Mouse (Mus musculus): ENCODE measurements around the gene Fam126a. TPM values are rescaled to one million over a fixed set of nuclear protein-coding genes. Genes with fewer than 3 reads are reported as not detected.

Gene Fam126a
- polyA plus RNA-seq, 1 experiment from 2014 or later: 11.5 TPM

GRCm38 (mm10) chr5:24023226-24023625 is 7.3 kb downstream of the Fam126a start:
- no peaks in the 10 kb centered on the region for H3K36me3 ChIP-seq (ENCODE audit: insufficient read depth, low read length)
- H3K4me2 ChIP-seq (replicated peaks; ENCODE audit: low read depth, low read length): no peak overlapping the region
- no peaks in the 10 kb centered on the region for H3K27me3 ChIP-seq (replicated peaks; ENCODE audit: insufficient read depth, low read length)
- H3K9me3 ChIP-seq (ENCODE audit: low read length): no peaks in the 10 kb centered on the region
- TF ChIP-seq EP300 (IDR thresholded peaks at IDR 0.05) (no peak), CTCF (IDR thresholded peaks at IDR 0.05) (no peak)
- DNase-seq (ENCODE audit: low spot score) (no peak), ATAC-seq (no peak)
- H3K27ac ChIP-seq (ENCODE audit: low read length): no peak overlapping the region
- H3K4me1 ChIP-seq (ENCODE audit: insufficient read depth, low read depth, low read length): no peaks in the 10 kb centered on the region; the same call in 1 of the 2 replicates
- no peak overlapping the region for H3K4me3 ChIP-seq (ENCODE audit: low read depth, low read length)
- 100% methylated on average over 2 of the region's 2 CpGs for WGBS
- no peak overlapping the region for H3K9ac ChIP-seq (replicated peaks; ENCODE audit: low read depth)

- TF ChIP-seq EP300 (IDR thresholded peaks at IDR 0.05) (no peak), CTCF (IDR thresholded peaks at IDR 0.05) (no peak)
- H3K9me3 ChIP-seq (ENCODE audit: low read length): no peaks in the 10 kb centered on the region
- H3K27ac ChIP-seq (ENCODE audit: low read length): no peak overlapping the region
- DNase-seq (ENCODE audit: low spot score): peak; percentile 38
- H3K9ac ChIP-seq (replicated peaks; ENCODE audit: low read depth): no peak overlapping the region
- no peak for ATAC-seq
- H3K27me3 ChIP-seq (replicated peaks; ENCODE audit: insufficient read depth, low read length): no peaks in the 10 kb centered on the region
- H3K4me3 ChIP-seq (ENCODE audit: low read depth, low read length): no peak overlapping the region
- H3K36me3 ChIP-seq (ENCODE audit: insufficient read depth, low read length): no peaks in the 10 kb centered on the region
- no peaks in the 10 kb centered on the region; the same call in 1 of the 2 replicates for H3K4me1 ChIP-seq (ENCODE audit: insufficient read depth, low read depth, low read length)
- 75% methylated on average over 5 of the region's 5 CpGs for WGBS
- no peak overlapping the region for H3K4me2 ChIP-seq (replicated peaks; ENCODE audit: low read depth, low read length)
These were observed 8.8 kb downstream of the Fam126a start for GRCm38 (mm10) chr5:24021683-24022082.

GRCm38 (mm10) chr5:24020380-24020779 is 10.1 kb downstream of the Fam126a start:
- no peak overlapping the region for H3K27ac ChIP-seq (ENCODE audit: low read length)
- H3K9me3 ChIP-seq (ENCODE audit: low read length): no peaks in the 10 kb centered on the region
- no peak overlapping the region for H3K4me3 ChIP-seq (ENCODE audit: low read depth, low read length)
- DNase-seq (ENCODE audit: low spot score): no peak
- H3K9ac ChIP-seq (replicated peaks; ENCODE audit: low read depth): no peak overlapping the region
- H3K4me1 ChIP-seq (ENCODE audit: insufficient read depth, low read depth, low read length): no peaks in the 10 kb centered on the region; the same call in 1 of the 2 replicates
- 78% methylated on average over 4 of the region's 4 CpGs for WGBS
- H3K36me3 ChIP-seq (ENCODE audit: insufficient read depth, low read length): no peaks in the 10 kb centered on the region
- H3K27me3 ChIP-seq (replicated peaks; ENCODE audit: insufficient read depth, low read length): no peaks in the 10 kb centered on the region
- no peak for TF ChIP-seq CTCF (IDR thresholded peaks at IDR 0.05)
- no peak for TF ChIP-seq EP300 (IDR thresholded peaks at IDR 0.05)
- ATAC-seq: no peak
- no peak overlapping the region for H3K4me2 ChIP-seq (replicated peaks; ENCODE audit: low read depth, low read length)

GRCm38 (mm10) chr5:24019341-24020185 is 10.9 kb downstream of the Fam126a start:
- no peaks in the 10 kb centered on the region for H3K9me3 ChIP-seq (ENCODE audit: low read length)
- no peak overlapping the region for H3K27ac ChIP-seq (ENCODE audit: low read length)
- no peak overlapping the region for H3K9ac ChIP-seq (replicated peaks; ENCODE audit: low read depth)
- no peak for TF ChIP-seq CTCF (IDR thresholded peaks at IDR 0.05)
- no peak for TF ChIP-seq EP300 (IDR thresholded peaks at IDR 0.05)
- 85% methylated on average over 7 of the region's 7 CpGs for WGBS
- no peaks in the 10 kb centered on the region for H3K36me3 ChIP-seq (ENCODE audit: insufficient read depth, low read length)
- no peak for ATAC-seq
- no peak overlapping the region for H3K4me2 ChIP-seq (replicated peaks; ENCODE audit: low read depth, low read length)
- H3K27me3 ChIP-seq (replicated peaks; ENCODE audit: insufficient read depth, low read length): no peaks in the 10 kb centered on the region
- H3K4me1 ChIP-seq (ENCODE audit: insufficient read depth, low read depth, low read length): no peaks in the 10 kb centered on the region; the same call in 1 of the 2 replicates
- no peak overlapping the region for H3K4me3 ChIP-seq (ENCODE audit: low read depth, low read length)
- no peak for DNase-seq (ENCODE audit: low spot score)

GRCm38 (mm10) chr5:24018621-24019261 is 11.7 kb downstream of the Fam126a start:
- no peak overlapping the region for H3K4me2 ChIP-seq (replicated peaks; ENCODE audit: low read depth, low read length)
- H3K36me3 ChIP-seq (ENCODE audit: insufficient read depth, low read length): no peaks in the 10 kb centered on the region
- H3K9ac ChIP-seq (replicated peaks; ENCODE audit: low read depth): no peak overlapping the region
- H3K9me3 ChIP-seq (ENCODE audit: low read length): no peaks in the 10 kb centered on the region
- no peak for DNase-seq (ENCODE audit: low spot score)
- no peak overlapping the region for H3K4me3 ChIP-seq (ENCODE audit: low read depth, low read length)
- WGBS: 85% methylated on average over 7 of the region's 7 CpGs
- no peak for TF ChIP-seq CTCF (IDR thresholded peaks at IDR 0.05)
- TF ChIP-seq EP300 (IDR thresholded peaks at IDR 0.05): no peak
- no peaks in the 10 kb centered on the region; the same call in 1 of the 2 replicates for H3K4me1 ChIP-seq (ENCODE audit: insufficient read depth, low read depth, low read length)
- H3K27me3 ChIP-seq (replicated peaks; ENCODE audit: insufficient read depth, low read length): no peaks in the 10 kb centered on the region
- H3K27ac ChIP-seq (ENCODE audit: low read length): no peak overlapping the region
- no peak for ATAC-seq

GRCm38 (mm10) chr5:24016912-24017311 is 13.6 kb downstream of the Fam126a start:
- ATAC-seq (no peak), DNase-seq (ENCODE audit: low spot score) (no peak)
- H3K4me2 ChIP-seq (replicated peaks; ENCODE audit: low read depth, low read length): no peak overlapping the region
- no peaks in the 10 kb centered on the region for H3K9me3 ChIP-seq (ENCODE audit: low read length)
- no peak overlapping the region for H3K9ac ChIP-seq (replicated peaks; ENCODE audit: low read depth)
- no peaks in the 10 kb centered on the region; the same call in 1 of the 2 replicates for H3K4me1 ChIP-seq (ENCODE audit: insufficient read depth, low read depth, low read length)
- H3K4me3 ChIP-seq (ENCODE audit: low read depth, low read length): no peak overlapping the region
- no peaks in the 10 kb centered on the region for H3K27me3 ChIP-seq (replicated peaks; ENCODE audit: insufficient read depth, low read length)
- H3K36me3 ChIP-seq (ENCODE audit: insufficient read depth, low read length): no peaks in the 10 kb centered on the region
- WGBS: 97% methylated on average over 1 of the region's 1 CpGs
- TF ChIP-seq EP300 (IDR thresholded peaks at IDR 0.05) (no peak), CTCF (IDR thresholded peaks at IDR 0.05) (no peak)
- no peak overlapping the region for H3K27ac ChIP-seq (ENCODE audit: low read length)

Data from lung, postnatal 0 days (tissue).